Mouse (Mus musculus): ENCODE data around the gene Pdk2. TPM values are rescaled to one million over a fixed set of nuclear protein-coding genes. Genes with fewer than 3 reads are reported as not detected.

The Pdk2 gene
- polyA plus RNA-seq, 1 experiment from 2014 or later: 15.5 TPM

DNA sequence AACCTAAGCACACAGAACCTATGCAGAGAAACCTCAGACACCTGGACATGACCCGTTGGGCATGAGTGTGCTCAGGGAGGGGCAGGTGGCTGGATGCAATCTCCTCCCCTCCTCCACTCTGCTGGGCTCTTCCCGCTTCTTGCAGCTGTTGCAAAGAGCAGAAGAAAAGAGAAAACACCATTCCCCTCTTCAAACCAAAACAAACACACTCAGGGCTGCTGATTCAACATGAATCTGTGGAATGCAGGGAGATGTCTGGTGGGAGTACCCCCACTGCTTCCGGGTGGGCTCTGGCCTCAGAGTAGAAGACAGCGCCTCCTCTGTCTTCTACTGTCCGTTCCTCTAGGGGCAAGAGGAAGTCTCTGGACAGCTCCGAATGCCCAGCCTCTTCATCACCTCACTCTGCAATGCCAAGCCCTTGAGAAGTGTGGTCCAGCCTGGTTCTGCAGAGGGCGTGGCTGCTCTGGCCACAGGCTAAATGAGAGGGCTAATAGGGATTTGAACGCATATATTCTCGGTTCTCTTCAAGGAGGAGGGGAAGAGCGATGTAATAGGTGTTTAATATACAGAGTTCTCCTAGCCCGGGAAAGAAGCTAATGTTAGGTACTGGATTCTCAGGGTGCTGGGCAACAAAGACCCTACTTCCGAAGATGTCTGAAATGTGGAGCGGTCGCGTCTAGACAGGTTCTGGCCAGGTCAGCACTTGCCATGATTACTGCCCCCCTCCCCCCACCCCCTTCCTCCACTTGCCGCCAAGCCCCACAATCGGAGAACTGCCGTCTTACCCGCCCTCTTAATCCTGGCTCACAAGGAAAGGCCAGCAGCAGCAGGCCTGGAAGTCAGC lies 34.3 kb upstream of the Pdk2 start:
- Histone ChIP-seq H3K4me3 (ENCODE audit: low read depth, low read length) (peak overlapping the region; percentile 56), H3K27me3 (ENCODE audit: control insufficient read depth, insufficient read depth, low read length) (peaks cover 16% of the 10 kb centered on the region), H3K4me2 (ENCODE audit: low read depth, low read length) (peak overlapping the region; percentile 97), H3K9ac (replicated peaks; ENCODE audit: low read length) (peak overlapping the region; percentile 57; the same call in 1 of the 2 replicates), H3K9me3 (replicated peaks; ENCODE audit: control insufficient read depth, low read length) (no peaks in the 10 kb centered on the region), H3K27ac (replicated peaks; ENCODE audit: low read depth, low read length) (no peak overlapping the region), H3K36me3 (replicated peaks; ENCODE audit: control insufficient read depth, insufficient read depth, low read depth, low read length) (no peaks in the 10 kb centered on the region), H3K4me1 (ENCODE audit: control insufficient read depth, insufficient read depth, low read length) (0 out of 2 replicates have a peak, but pooled peaks cover 4% of the 10 kb centered on the region)
- DNase-seq (ENCODE audit: low spot score) (peak; percentile 11), ATAC-seq (replicated peaks; ENCODE audit: insufficient number of reproducible peaks, low FRiP score, low TSS enrichment, low read depth) (no peak)
- WGBS: 5% methylated on average over 19 of the region's 19 CpGs

- ATAC-seq (replicated peaks; ENCODE audit: insufficient number of reproducible peaks, low FRiP score, low TSS enrichment, low read depth): no peak
- Histone ChIP-seq H3K9ac (replicated peaks; ENCODE audit: low read length) (no peak overlapping the region), H3K4me3 (ENCODE audit: low read depth, low read length) (0 out of 2 replicates have a peak overlapping the region, but pooled peaks have one; percentile 56), H3K27me3 (ENCODE audit: control insufficient read depth, insufficient read depth, low read length) (peaks cover 16% of the 10 kb centered on the region), H3K4me2 (ENCODE audit: low read depth, low read length) (peak overlapping the region; percentile 17; the same call in 1 of the 2 replicates), H3K4me1 (ENCODE audit: control insufficient read depth, insufficient read depth, low read length) (0 out of 2 replicates have a peak, but pooled peaks cover 4% of the 10 kb centered on the region), H3K27ac (replicated peaks; ENCODE audit: low read depth, low read length) (no peak overlapping the region), H3K9me3 (replicated peaks; ENCODE audit: control insufficient read depth, low read length) (no peaks in the 10 kb centered on the region), H3K36me3 (replicated peaks; ENCODE audit: control insufficient read depth, insufficient read depth, low read depth, low read length) (no peaks in the 10 kb centered on the region)
- WGBS: 68% methylated on average over 4 of the region's 4 CpGs
- DNase-seq (ENCODE audit: low spot score): no peak
These were observed 33.5 kb upstream of the Pdk2 start for GRCm38 (mm10) chr11:95074694-95075093.

- H3K9me3 ChIP-seq (replicated peaks; ENCODE audit: control insufficient read depth, low read length): no peaks in the 10 kb centered on the region
- no peak overlapping the region for H3K9ac ChIP-seq (replicated peaks; ENCODE audit: low read length)
- ATAC-seq (replicated peaks; ENCODE audit: insufficient number of reproducible peaks, low FRiP score, low TSS enrichment, low read depth) (no peak), DNase-seq (ENCODE audit: low spot score) (no peak)
- no peak overlapping the region for H3K4me3 ChIP-seq (ENCODE audit: low read depth, low read length)
- WGBS: 75% methylated on average over 4 of the region's 4 CpGs
- H3K4me1 ChIP-seq (ENCODE audit: control insufficient read depth, insufficient read depth, low read length): 0 out of 2 replicates have a peak, but pooled peaks cover 4% of the 10 kb centered on the region
- peaks cover 16% of the 10 kb centered on the region for H3K27me3 ChIP-seq (ENCODE audit: control insufficient read depth, insufficient read depth, low read length)
- H3K36me3 ChIP-seq (replicated peaks; ENCODE audit: control insufficient read depth, insufficient read depth, low read depth, low read length): no peaks in the 10 kb centered on the region
- no peak overlapping the region for H3K4me2 ChIP-seq (ENCODE audit: low read depth, low read length)
- H3K27ac ChIP-seq (replicated peaks; ENCODE audit: low read depth, low read length): no peak overlapping the region
These were observed 32.7 kb upstream of the Pdk2 start for GRCm38 (mm10) chr11:95073835-95074234.

DNA sequence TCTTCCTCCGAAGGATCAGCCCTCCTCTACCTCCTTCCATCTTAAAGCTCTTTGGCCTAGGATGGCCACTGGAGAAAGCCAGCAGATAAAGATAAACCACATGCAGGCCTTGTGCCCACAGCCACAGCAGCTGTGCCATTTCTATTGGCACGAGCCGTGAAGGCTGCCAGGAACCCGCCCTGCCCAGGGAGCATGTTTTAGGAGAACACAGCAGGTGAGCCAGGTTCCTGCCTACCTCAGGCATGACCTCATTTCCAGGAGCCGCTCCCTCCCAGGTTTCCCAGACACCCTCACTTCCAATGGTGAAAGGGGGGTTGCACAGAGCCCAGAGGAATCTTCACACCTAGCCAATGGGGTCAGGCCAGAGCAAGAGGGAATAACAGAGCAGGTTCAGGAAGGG lies 31.6 kb upstream of the Pdk2 start:
- Histone ChIP-seq H3K4me3 (ENCODE audit: low read depth, low read length) (no peak overlapping the region), H3K36me3 (replicated peaks; ENCODE audit: control insufficient read depth, insufficient read depth, low read depth, low read length) (no peaks in the 10 kb centered on the region), H3K27me3 (ENCODE audit: control insufficient read depth, insufficient read depth, low read length) (peaks cover 16% of the 10 kb centered on the region), H3K27ac (replicated peaks; ENCODE audit: low read depth, low read length) (no peak overlapping the region), H3K4me1 (ENCODE audit: control insufficient read depth, insufficient read depth, low read length) (0 out of 2 replicates have a peak, but pooled peaks cover 4% of the 10 kb centered on the region), H3K9me3 (replicated peaks; ENCODE audit: control insufficient read depth, low read length) (no peaks in the 10 kb centered on the region), H3K9ac (replicated peaks; ENCODE audit: low read length) (no peak overlapping the region), H3K4me2 (ENCODE audit: low read depth, low read length) (no peak overlapping the region)
- WGBS: 73% methylated on average over 5 of the region's 5 CpGs
- no peak for DNase-seq (ENCODE audit: low spot score)
- no peak for ATAC-seq (replicated peaks; ENCODE audit: insufficient number of reproducible peaks, low FRiP score, low TSS enrichment, low read depth)

- Histone ChIP-seq H3K27ac (replicated peaks; ENCODE audit: low read depth, low read length) (no peak overlapping the region), H3K4me1 (ENCODE audit: control insufficient read depth, insufficient read depth, low read length) (0 out of 2 replicates have a peak, but pooled peaks cover 4% of the 10 kb centered on the region), H3K9me3 (replicated peaks; ENCODE audit: control insufficient read depth, low read length) (no peaks in the 10 kb centered on the region), H3K36me3 (replicated peaks; ENCODE audit: control insufficient read depth, insufficient read depth, low read depth, low read length) (no peaks in the 10 kb centered on the region), H3K27me3 (ENCODE audit: control insufficient read depth, insufficient read depth, low read length) (peaks cover 15% of the 10 kb centered on the region), H3K4me2 (ENCODE audit: low read depth, low read length) (no peak overlapping the region), H3K4me3 (ENCODE audit: low read depth, low read length) (no peak overlapping the region), H3K9ac (replicated peaks; ENCODE audit: low read length) (no peak overlapping the region)
- 65% methylated on average over 8 of the region's 8 CpGs for WGBS
- DNase-seq (ENCODE audit: low spot score) (no peak), ATAC-seq (replicated peaks; ENCODE audit: insufficient number of reproducible peaks, low FRiP score, low TSS enrichment, low read depth) (no peak)
These were observed 31.0 kb upstream of the Pdk2 start for GRCm38 (mm10) chr11:95072136-95072535.

GRCm38 (mm10) chr11:95071266-95071665 lies 30.1 kb upstream of the Pdk2 start:
- Histone ChIP-seq H3K9me3 (replicated peaks; ENCODE audit: control insufficient read depth, low read length) (no peaks in the 10 kb centered on the region), H3K4me1 (ENCODE audit: control insufficient read depth, insufficient read depth, low read length) (0 out of 2 replicates have a peak, but pooled peaks cover 4% of the 10 kb centered on the region), H3K4me3 (ENCODE audit: low read depth, low read length) (no peak overlapping the region), H3K27ac (replicated peaks; ENCODE audit: low read depth, low read length) (no peak overlapping the region), H3K9ac (replicated peaks; ENCODE audit: low read length) (no peak overlapping the region), H3K27me3 (ENCODE audit: control insufficient read depth, insufficient read depth, low read length) (peaks cover 7% of the 10 kb centered on the region), H3K36me3 (replicated peaks; ENCODE audit: control insufficient read depth, insufficient read depth, low read depth, low read length) (no peaks in the 10 kb centered on the region), H3K4me2 (ENCODE audit: low read depth, low read length) (no peak overlapping the region)
- ATAC-seq (replicated peaks; ENCODE audit: insufficient number of reproducible peaks, low FRiP score, low TSS enrichment, low read depth) (no peak), DNase-seq (ENCODE audit: low spot score) (no peak)
- WGBS: 58% methylated on average over 7 of the region's 7 CpGs

DNA sequence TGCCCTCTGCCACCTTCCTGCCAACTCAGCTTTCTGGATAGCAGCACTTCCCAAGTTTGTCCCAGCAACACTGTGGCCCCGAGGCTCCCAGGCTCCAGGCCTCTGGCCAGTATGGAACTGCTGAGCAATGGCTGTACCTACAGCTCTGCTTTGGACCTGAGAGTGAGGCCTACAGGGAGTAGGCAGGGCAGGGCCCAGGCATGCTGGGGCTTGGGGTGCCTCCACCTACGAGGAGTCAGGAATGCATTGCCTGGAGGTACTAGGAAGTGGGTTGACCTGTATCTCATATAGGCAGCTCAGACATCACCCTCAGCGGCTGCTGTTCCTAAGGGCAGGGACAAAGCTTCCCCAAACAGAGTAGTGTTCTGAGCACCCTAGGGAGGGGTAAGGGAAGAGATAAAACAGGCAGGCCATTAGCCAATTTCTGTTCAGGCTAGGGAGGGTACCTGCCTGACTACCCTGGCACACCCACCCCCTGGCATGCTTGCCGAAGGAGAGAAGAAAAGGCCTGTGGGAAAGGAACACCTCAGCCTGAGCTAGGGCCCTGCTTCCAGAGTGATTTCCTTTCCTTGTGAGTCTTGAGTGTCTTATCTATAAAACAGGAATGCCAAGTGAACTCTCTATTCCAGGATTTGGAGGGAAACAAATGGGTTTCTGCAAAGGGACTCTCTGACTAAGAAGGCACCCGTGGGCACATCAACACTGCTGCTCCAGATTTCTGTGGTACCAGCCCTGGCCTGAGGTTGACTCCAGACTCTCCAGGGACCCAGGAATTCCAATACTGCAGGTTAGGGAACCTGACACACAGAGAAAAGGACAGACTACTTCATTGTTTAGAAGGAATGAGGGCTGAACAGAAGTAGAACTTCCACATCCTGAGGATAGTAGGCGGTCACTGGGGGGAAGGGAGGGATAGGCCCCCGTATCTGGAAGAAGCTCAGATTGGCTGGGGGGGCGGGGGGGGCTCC lies 29.3 kb upstream of the Pdk2 start:
- Histone ChIP-seq H3K9me3 (replicated peaks; ENCODE audit: control insufficient read depth, low read length) (no peaks in the 10 kb centered on the region), H3K4me3 (ENCODE audit: low read depth, low read length) (no peak overlapping the region), H3K9ac (replicated peaks; ENCODE audit: low read length) (no peak overlapping the region), H3K27me3 (ENCODE audit: control insufficient read depth, insufficient read depth, low read length) (peaks cover 5% of the 10 kb centered on the region), H3K36me3 (replicated peaks; ENCODE audit: control insufficient read depth, insufficient read depth, low read depth, low read length) (no peaks in the 10 kb centered on the region), H3K4me1 (ENCODE audit: control insufficient read depth, insufficient read depth, low read length) (0 out of 2 replicates have a peak, but pooled peaks cover 4% of the 10 kb centered on the region), H3K27ac (replicated peaks; ENCODE audit: low read depth, low read length) (no peak overlapping the region), H3K4me2 (ENCODE audit: low read depth, low read length) (no peak overlapping the region; the same call in 1 of the 2 replicates)
- DNase-seq (ENCODE audit: low spot score): peak; percentile 11
- 60% methylated on average over 8 of the region's 8 CpGs for whole genome bisulfite sequencing
- no peak for ATAC-seq (replicated peaks; ENCODE audit: insufficient number of reproducible peaks, low FRiP score, low TSS enrichment, low read depth)

Data from embryonic facial prominence, embryonic 11.5 days (tissue).